Mouse (Mus musculus) neural tube, embryonic 11.5 days (tissue): ENCODE measurements around the gene Tmem89. TPM values are rescaled to one million over a fixed set of nuclear protein-coding genes. Genes with fewer than 3 reads are reported as not detected.
A peak's percentile ranks its signal among the peaks of the same experiment; 100 is the strongest.

ENCODE experiments used
- ATAC-seq: fragments of 200-750 bp; cut with Nextera tagmentation; 2 replicates; pipeline ENCODE4 v1.8.0; 2017; ENCODE audit warnings: moderate number of reproducible peaks, mild to moderate bottlenecking, moderate TSS enrichment, moderate library complexity; ENCODE audit not compliant: insufficient read depth, low FRiP score, low TSS enrichment
- DNase-seq: peaks from one replicate; pipeline ENCODE4 v3.0.0-alpha.2; 2015; ENCODE audit warnings: low spot score
- H3K27ac ChIP-seq: fragments of 300-500 bp; sonication (generic); 2 replicates; pipeline ENCODE4 v1.5.1; 2014; ENCODE audit warnings: low read depth, mild to moderate bottlenecking, low read length
- H3K27me3 ChIP-seq: fragments of 300-500 bp; sonication (generic); 2 replicates; pipeline ENCODE4 v1.6.1; 2014; ENCODE audit warnings: mild to moderate bottlenecking, low read length, mixed read lengths; ENCODE audit not compliant: control insufficient read depth, insufficient read depth
- H3K36me3 ChIP-seq: fragments of 300-500 bp; sonication (generic); 2 replicates; pipeline ENCODE4 v1.6.1; 2014; ENCODE audit warnings: mild to moderate bottlenecking, low read length, moderate library complexity, mixed read lengths; ENCODE audit not compliant: control insufficient read depth, insufficient read depth
- H3K4me1 ChIP-seq: fragments of 300-500 bp; sonication (generic); 2 replicates; pipeline ENCODE4 v1.6.1; 2014; ENCODE audit warnings: low read length, mixed read lengths; ENCODE audit not compliant: control insufficient read depth, insufficient read depth
- H3K4me2 ChIP-seq: fragments of 300-500 bp; sonication (generic); 2 replicates; pipeline ENCODE4 v1.6.1; 2014; ENCODE audit warnings: low read depth, mild to moderate bottlenecking, moderate library complexity
- H3K4me3 ChIP-seq: fragments of 300-500 bp; sonication (generic); 2 replicates; pipeline ENCODE4 v1.5.1; 2014; ENCODE audit warnings: low read depth, low read length
- H3K9ac ChIP-seq: fragments of 300-500 bp; sonication (generic); 2 replicates; pipeline ENCODE4 v1.6.1; 2014; ENCODE audit warnings: mild to moderate bottlenecking, low read length
- H3K9me3 ChIP-seq: fragments of 300-500 bp; sonication (generic); 2 replicates; pipeline ENCODE4 v1.6.1; 2016; ENCODE audit warnings: low read length; ENCODE audit not compliant: control insufficient read depth
- WGBS: fragments of 180-500 bp; shearing (Covaris S2); extraction: QIAGEN DNeasy Blood & Tissue Kit; methylation state at CpG from one replicate; pipeline ENCODE4 v1.1.7; 2014; 5-methylcytosine and 5-hydroxymethylcytosine counted together
- polyA plus RNA-seq: library from polyadenylated mRNA; unstranded; fragments of >200 nt; fragmentation: Nextera tagmentation; extraction: Ambion mirVana; gene quantifications from 2 replicates; pipeline ENCODE4 v1.2.1, GENCODE M21; 2014

The Tmem89 gene
- polyA plus RNA-seq, 1 experiment from 2014 or later, result not detected

GRCm38 (mm10) chr9:108945608-108946007 lies 31.2 kb downstream of the Tmem89 start:
- 90% methylated on average over 5 of the region's 5 CpGs for WGBS
- H3K4me2 ChIP-seq, result no peak overlapping the region
- DNase-seq, result no peak
- H3K27me3 ChIP-seq, result no peaks in the 10 kb centered on the region
- ATAC-seq, result no peak
- H3K9ac ChIP-seq, result no peak overlapping the region
- H3K9me3 ChIP-seq, result no peaks in the 10 kb centered on the region
- H3K4me1 ChIP-seq, result no peaks in the 10 kb centered on the region
- H3K36me3 ChIP-seq, result peaks cover 26% of the 10 kb centered on the region
- H3K27ac ChIP-seq, result no peak overlapping the region
- no peak overlapping the region for H3K4me3 ChIP-seq

GRCm38 (mm10) chr9:108949231-108949966 lies 35.0 kb downstream of the Tmem89 start:
- no peak for ATAC-seq
- H3K27ac ChIP-seq, result no peak overlapping the region

GRCm38 (mm10) chr9:108949967-108950728 lies 35.7 kb downstream of the Tmem89 start:
- ATAC-seq (no peak), DNase-seq (no peak)
- Histone ChIP-seq H3K27ac (no peak overlapping the region), H3K4me3 (no peak overlapping the region), H3K27me3 (peaks cover 7% of the 10 kb centered on the region; the same call in 1 of the 2 replicates), H3K4me2 (no peak overlapping the region), H3K9me3 (no peaks in the 10 kb centered on the region), H3K36me3 (peaks cover 15% of the 10 kb centered on the region), H3K9ac (no peak overlapping the region), H3K4me1 (no peaks in the 10 kb centered on the region)
- 86% methylated on average over 9 of the region's 9 CpGs for whole genome bisulfite sequencing

More at GRCm38 (mm10) chr9:108949231-108949966, 35.0 kb downstream of the Tmem89 start:
- Histone ChIP-seq H3K9ac (no peak overlapping the region; the same call in 1 of the 2 replicates), H3K4me1 (no peaks in the 10 kb centered on the region), H3K27me3 (peaks cover 7% of the 10 kb centered on the region; the same call in 1 of the 2 replicates), H3K9me3 (no peaks in the 10 kb centered on the region), H3K36me3 (peaks cover 20% of the 10 kb centered on the region), H3K4me2 (no peak overlapping the region), H3K4me3 (no peak overlapping the region)
- 78% methylated on average over 13 of the region's 13 CpGs for WGBS
- DNase-seq, result no peak

GRCm38 (mm10) chr9:108953081-108953636 lies 38.7 kb downstream of the Tmem89 start, which contains the start of gene Col7a1:
TSS of gene Col7a1 (plus strand) at chr9:108953586.
- 13% methylated on average over 15 of the region's 15 CpGs for WGBS
- H3K4me2 ChIP-seq, result 0 out of 2 replicates have a peak within 1 kb of the TSS, but pooled peaks have one; percentile 19
- no peaks in the 10 kb centered on the region for H3K4me1 ChIP-seq
- no peak within 1 kb of the TSS for H3K4me3 ChIP-seq
- no peak within 1 kb of the TSS; the same call in 1 of the 2 replicates for H3K9ac ChIP-seq
- peaks cover 5% of the 10 kb centered on the region for H3K36me3 ChIP-seq
- no peak for DNase-seq
- peaks cover 7% of the 10 kb centered on the region; the same call in 1 of the 2 replicates for H3K27me3 ChIP-seq
- no peak within 1 kb of the TSS for H3K27ac ChIP-seq
- no peaks in the 10 kb centered on the region for H3K9me3 ChIP-seq
- no peak for ATAC-seq

- no peaks in the 10 kb centered on the region for H3K9me3 ChIP-seq
- WGBS, result 84% methylated on average over 11 of the region's 11 CpGs
- H3K27ac ChIP-seq, result no peak overlapping the region
- peaks cover 1% of the 10 kb centered on the region; the same call in 1 of the 2 replicates for H3K36me3 ChIP-seq
- peaks cover 7% of the 10 kb centered on the region; the same call in 1 of the 2 replicates for H3K27me3 ChIP-seq
- ATAC-seq (no peak), DNase-seq (no peak)
- H3K4me3 ChIP-seq, result no peak overlapping the region
- no peak overlapping the region for H3K4me2 ChIP-seq
- H3K4me1 ChIP-seq, result no peaks in the 10 kb centered on the region
- H3K9ac ChIP-seq, result no peak overlapping the region
These were observed 40.8 kb downstream of the Tmem89 start for GRCm38 (mm10) chr9:108955241-108955640.

GRCm38 (mm10) chr9:108955846-108956245 lies 41.4 kb downstream of the Tmem89 start:
- Histone ChIP-seq H3K4me1 (no peaks in the 10 kb centered on the region), H3K4me2 (no peak overlapping the region), H3K4me3 (no peak overlapping the region), H3K36me3 (no peaks in the 10 kb centered on the region), H3K27ac (no peak overlapping the region), H3K27me3 (peaks cover 7% of the 10 kb centered on the region; the same call in 1 of the 2 replicates), H3K9me3 (no peaks in the 10 kb centered on the region), H3K9ac (no peak overlapping the region)
- ATAC-seq, result no peak
- no peak for DNase-seq
- WGBS, result 86% methylated on average over 11 of the region's 11 CpGs

GRCm38 (mm10) chr9:108963577-108963976 lies 49.2 kb downstream of the Tmem89 start:
- WGBS, result 79% methylated on average over 3 of the region's 3 CpGs
- Histone ChIP-seq H3K4me1 (no peaks in the 10 kb centered on the region), H3K27me3 (no peaks in the 10 kb centered on the region), H3K4me3 (no peak overlapping the region), H3K4me2 (no peak overlapping the region), H3K27ac (no peak overlapping the region), H3K36me3 (no peaks in the 10 kb centered on the region), H3K9ac (no peak overlapping the region), H3K9me3 (no peaks in the 10 kb centered on the region)
- no peak for ATAC-seq
- no peak for DNase-seq

GRCm38 (mm10) chr9:108964338-108964737 lies 49.9 kb downstream of the Tmem89 start:
- no peak overlapping the region for H3K4me2 ChIP-seq
- ATAC-seq, result no peak
- WGBS, result 83% methylated on average over 6 of the region's 6 CpGs
- no peaks in the 10 kb centered on the region for H3K4me1 ChIP-seq
- no peaks in the 10 kb centered on the region for H3K9me3 ChIP-seq
- no peak overlapping the region for H3K27ac ChIP-seq
- no peak overlapping the region for H3K9ac ChIP-seq
- no peaks in the 10 kb centered on the region for H3K36me3 ChIP-seq
- no peak for DNase-seq
- no peak overlapping the region for H3K4me3 ChIP-seq
- no peaks in the 10 kb centered on the region for H3K27me3 ChIP-seq
